Comparison of ENCODE assay signal across 18 mouse cellular contexts in the genomic region with DNA sequence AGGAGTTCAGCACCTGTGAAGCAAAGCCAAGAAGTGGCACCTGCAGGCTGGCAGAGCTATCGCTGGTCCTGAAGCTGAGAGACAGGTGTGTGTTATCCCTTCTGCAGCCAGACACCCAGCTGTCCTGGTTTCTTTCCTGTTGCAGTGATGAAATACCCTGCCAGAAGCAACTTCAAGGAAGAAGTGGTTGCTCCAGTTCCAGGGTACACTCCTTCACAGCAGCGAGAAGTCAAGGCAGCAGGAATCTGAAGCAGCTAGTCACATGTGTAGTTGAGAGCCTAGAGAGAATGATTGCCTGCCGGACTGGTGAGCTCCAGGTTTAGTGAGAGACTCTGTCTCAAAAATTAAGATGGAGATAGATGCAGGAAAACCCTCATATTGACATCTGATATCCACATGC.
DNase-seq lines count a peak whose midpoint lies in the region; ATAC-seq and TF ChIP-seq lines count a peak whose summit lies in the region.
"Had no signal": no experiment of that assay in that cellular context is flagged by ENCODE, and none has a peak within 500 bp of the region (broad histone marks: within the 10 kb centered on the region; RNA-seq: fewer than 3 reads in every experiment).

No protein-coding gene starts in this region.

- H3K27me3 ChIP-seq in lung, embryonic 14.5 days (ENCODE audit: insufficient read depth, low read length) = no peaks in the 10 kb centered on the region
- H3K27me3 ChIP-seq: embryonic facial prominence, embryonic 12.5 days; heart, embryonic 13.5 days; hindbrain, embryonic 12.5 days had no signal

- no peaks in the 10 kb centered on the region for H3K36me3 ChIP-seq in lung, embryonic 14.5 days (ENCODE audit: insufficient read depth)
- H3K36me3 ChIP-seq: embryonic facial prominence, embryonic 12.5 days; heart, embryonic 13.5 days; hindbrain, embryonic 12.5 days had no signal

- no peak overlapping the region for H3K4me3 ChIP-seq in lung, embryonic 14.5 days (ENCODE audit: low read depth, low read length)
- H3K4me3 ChIP-seq: embryonic facial prominence, embryonic 12.5 days; heart, embryonic 13.5 days; hindbrain, embryonic 12.5 days had no signal

- no peak overlapping the region for H3K9ac ChIP-seq in lung, embryonic 14.5 days
- H3K9ac ChIP-seq: embryonic facial prominence, embryonic 12.5 days; heart, embryonic 13.5 days; hindbrain, embryonic 12.5 days had no signal

- no peak overlapping the region for H3K27ac ChIP-seq in lung, embryonic 14.5 days (ENCODE audit: low read depth)
- H3K27ac ChIP-seq: embryonic facial prominence, embryonic 12.5 days; heart, embryonic 13.5 days; hindbrain, embryonic 12.5 days had no signal

- WGBS in lung, embryonic 14.5 days = 59% methylated on average over 3 of the region's 3 CpGs

- no peaks in the 10 kb centered on the region for H3K4me1 ChIP-seq in lung, embryonic 14.5 days (ENCODE audit: insufficient read depth)
- H3K4me1 ChIP-seq: embryonic facial prominence, embryonic 12.5 days; hindbrain, embryonic 12.5 days had no signal

- ATAC-seq in lung, embryonic 14.5 days (ENCODE audit: insufficient read depth) = no peak
- ATAC-seq: CD4-positive, CD25-positive, alpha-beta regulatory T cell, adult 4 months; forebrain, embryonic 16.5 days; hindbrain, embryonic 16.5 days had no signal

- no peak for TF ChIP-seq CTCF in lung, embryonic 14.5 days (IDR thresholded peaks at IDR 0.05; ENCODE audit: low read depth)

- H3K4me2 ChIP-seq in lung, embryonic 14.5 days = no peak overlapping the region
- H3K4me2 ChIP-seq: embryonic facial prominence, embryonic 12.5 days; heart, embryonic 13.5 days; hindbrain, embryonic 12.5 days had no signal

- H3K9me3 ChIP-seq in lung, embryonic 14.5 days (ENCODE audit: low read depth, low read length) = no peaks in the 10 kb centered on the region
- H3K9me3 ChIP-seq: embryonic facial prominence, embryonic 12.5 days; heart, embryonic 13.5 days; hindbrain, embryonic 12.5 days had no signal

- DNase-seq in thymus, postnatal 14 days = peak; percentile 56
- DNase-seq in thymus, adult 18-20 months = no peak
- DNase-seq in lung, embryonic 14.5 days = peak; percentile 6
- peak; percentile 35 for DNase-seq in lung, postnatal 14 days
- no peak for DNase-seq in ovary, postnatal 36 days (ENCODE audit: low spot score)
- no peak for DNase-seq in cerebellum, postnatal 14 days
- DNase-seq: B cell, adult 2 months; cerebellum, adult 11 months; cerebellum, adult 8-10 months; cerebellum, postnatal 25 days; gastrocnemius, postnatal 25 days; heart, postnatal 4 days had no signal

Comparison
In these comparisons a context has a peak if more than half of its experiments do, and no peak if none do; other contexts are left out.
1. DNase-seq: peak in thymus, postnatal 14 days (single experiment), lung, embryonic 14.5 days (single experiment) and lung, postnatal 14 days (single experiment); none in thymus, adult 18-20 months (0 of 2), ovary, postnatal 36 days (single experiment) and cerebellum, postnatal 14 days (0 of 2).